Mouse (Mus musculus): ENCODE measurements around the gene Ehbp1.

Gene Ehbp1

DNA sequence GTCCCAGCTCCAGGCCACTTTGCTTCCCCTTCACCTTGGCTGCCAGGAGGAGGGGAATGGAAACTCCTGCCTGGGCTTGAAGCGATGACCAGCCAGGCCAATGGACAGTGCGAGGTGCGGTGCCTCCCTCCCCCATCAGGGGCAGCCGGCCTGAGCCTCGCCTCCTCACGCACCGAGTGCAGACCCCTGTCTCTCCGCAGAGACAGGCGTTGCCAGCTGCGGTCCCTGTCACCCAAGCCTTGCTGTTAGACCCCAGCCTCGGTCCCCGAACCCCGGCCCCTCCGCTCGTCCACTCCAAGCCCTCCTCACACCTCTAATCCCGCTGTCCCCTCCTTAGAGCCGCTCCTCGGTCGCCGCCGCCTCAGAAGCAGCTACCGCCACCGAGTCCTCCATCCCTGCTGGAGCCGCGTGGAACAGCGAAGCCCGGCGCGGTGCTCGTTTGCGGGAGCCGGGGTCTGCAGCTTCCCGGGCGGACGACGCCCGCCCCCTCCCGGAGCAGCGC, 55.7 kb downstream of the Ehbp1 start:
- DNase-seq (ENCODE audit: low read depth, low spot score) = peak; percentile 66

DNA sequence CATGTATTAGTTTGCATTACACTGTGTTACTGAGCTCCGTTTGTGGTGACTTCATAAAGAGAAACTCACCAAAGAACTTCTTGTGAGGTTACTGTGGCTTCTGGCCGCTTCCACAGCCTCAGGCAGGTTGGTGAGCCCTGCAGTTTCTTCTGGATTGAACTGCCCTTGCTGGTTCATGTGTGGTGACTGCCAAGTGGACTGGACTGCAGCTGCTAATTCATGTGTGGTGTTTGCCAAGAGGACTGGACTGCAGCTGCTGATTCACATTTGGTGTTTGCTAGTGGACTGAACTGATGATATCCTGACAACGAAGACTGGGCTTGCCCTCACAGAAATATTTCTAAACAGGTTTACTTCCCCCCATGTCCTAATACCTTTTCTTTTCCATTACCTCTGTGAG, 65.4 kb downstream of the Ehbp1 start:
- peak; percentile 4 for DNase-seq (ENCODE audit: low read depth, low spot score)

DNA sequence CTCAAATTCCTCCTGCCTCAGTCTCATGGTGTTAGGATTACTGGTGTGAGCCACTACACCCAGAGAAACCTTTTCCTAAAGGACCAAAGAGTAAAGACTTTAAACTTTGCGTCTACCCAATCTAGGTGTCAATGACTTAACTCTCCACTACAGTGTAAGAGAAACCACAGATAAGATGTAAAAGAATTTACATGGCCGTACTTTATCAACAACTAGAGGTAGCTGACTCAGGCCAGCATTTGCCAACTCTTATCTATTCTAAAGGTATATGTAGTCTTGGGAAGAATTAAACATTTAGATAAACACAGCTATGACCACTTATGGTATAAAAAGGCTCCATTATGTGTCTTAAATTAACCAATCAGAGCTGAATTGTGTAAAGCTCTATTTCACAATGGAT, 67.9 kb downstream of the Ehbp1 start:
- no peak for DNase-seq (ENCODE audit: low read depth, low spot score)

DNA sequence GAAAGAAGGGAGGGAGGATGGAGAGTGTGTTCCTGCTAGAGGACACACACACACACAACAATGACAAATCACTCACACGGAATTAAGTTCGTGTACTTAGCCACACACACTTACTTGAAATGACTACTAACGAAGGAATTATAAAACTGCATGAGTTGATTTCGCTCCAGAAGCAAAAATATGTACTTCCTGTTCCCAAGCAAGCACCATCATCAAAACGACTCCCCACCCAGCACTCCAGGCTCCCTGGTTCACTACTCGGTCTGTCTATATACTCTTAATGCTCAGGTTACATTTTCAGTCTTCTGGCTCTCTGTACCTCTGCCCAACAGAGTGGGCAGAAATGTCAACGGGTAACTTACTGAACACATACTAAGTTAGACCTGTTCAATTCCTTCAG, 68.7 kb downstream of the Ehbp1 start:
- DNase-seq (ENCODE audit: low read depth, low spot score) = no peak

DNA sequence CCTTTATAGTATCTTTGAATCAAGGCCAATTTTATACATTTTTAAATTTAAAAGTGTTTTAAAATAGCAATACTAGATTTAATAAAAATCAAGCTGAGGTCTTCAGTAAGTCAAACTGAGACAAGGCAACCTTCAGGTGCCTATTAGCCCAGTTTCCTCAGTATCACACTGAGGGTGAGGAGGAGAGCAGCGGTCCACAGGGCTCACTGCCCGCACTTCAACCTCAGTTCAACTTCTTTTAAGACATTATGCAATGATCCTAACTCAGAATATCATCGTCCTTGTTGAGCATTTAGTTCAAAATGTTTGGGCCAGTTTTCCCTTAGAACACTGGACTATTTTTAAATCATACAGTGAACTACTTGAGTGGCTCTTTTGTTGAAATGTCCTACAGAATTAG, 70.2 kb downstream of the Ehbp1 start:
- DNase-seq (ENCODE audit: low read depth, low spot score) = no peak

DNA sequence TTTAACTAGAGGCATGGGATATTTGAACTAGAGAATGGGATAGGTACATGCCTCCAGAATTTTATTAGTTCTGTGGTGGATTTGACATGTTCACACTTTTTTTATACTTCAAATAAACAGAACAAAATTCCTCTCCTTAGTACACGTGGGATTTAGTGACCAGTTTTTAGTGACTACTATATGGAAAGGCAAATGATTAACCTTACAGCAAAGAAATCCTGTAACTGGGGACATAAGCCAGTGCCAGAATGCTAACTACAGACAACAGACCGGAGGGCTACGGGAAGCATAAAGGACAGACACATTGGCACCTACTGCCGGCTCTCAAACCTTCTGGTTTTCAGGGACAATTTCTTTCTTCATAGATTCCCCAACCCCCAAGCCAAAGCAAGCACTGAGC, 72.4 kb downstream of the Ehbp1 start:
- DNase-seq (ENCODE audit: low read depth, low spot score) = no peak

DNA sequence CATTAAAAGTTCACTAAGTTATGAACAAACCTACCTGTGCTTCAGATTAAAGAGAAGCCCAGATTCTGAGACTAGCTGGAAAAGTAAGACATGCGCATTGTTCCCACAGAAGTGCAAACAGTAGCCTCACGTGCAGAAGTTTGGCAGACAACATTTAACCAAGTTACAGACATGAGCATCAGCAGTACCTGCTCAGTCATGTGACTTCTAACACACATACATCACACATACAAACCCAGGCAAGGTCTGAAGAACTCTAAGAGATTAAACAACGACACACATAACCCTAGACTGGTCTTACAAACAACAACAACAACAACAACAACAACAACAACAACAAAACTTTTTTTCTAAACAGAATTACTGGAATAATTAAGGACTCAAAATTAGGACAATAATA, 72.9 kb downstream of the Ehbp1 start:
- no peak for DNase-seq (ENCODE audit: low read depth, low spot score)

DNA sequence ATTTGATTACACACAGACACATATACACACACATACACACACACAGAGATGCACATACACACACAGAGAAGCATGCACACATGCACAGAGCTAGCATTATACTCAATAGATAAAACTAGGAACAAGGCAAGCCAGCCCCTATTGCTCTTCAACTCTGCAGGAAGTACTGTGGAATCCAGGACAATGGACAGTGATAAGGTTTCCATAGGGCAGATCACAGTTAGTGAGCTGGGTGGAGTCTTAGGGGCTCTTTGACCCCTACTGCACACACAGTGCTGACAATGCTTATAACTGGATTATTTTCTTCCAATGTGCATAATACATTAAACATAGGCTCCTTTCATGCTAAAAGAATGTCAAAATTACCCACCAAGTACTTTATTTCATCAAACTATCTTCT, 75.1 kb downstream of the Ehbp1 start:
- no peak for DNase-seq (ENCODE audit: low read depth, low spot score)

DNA sequence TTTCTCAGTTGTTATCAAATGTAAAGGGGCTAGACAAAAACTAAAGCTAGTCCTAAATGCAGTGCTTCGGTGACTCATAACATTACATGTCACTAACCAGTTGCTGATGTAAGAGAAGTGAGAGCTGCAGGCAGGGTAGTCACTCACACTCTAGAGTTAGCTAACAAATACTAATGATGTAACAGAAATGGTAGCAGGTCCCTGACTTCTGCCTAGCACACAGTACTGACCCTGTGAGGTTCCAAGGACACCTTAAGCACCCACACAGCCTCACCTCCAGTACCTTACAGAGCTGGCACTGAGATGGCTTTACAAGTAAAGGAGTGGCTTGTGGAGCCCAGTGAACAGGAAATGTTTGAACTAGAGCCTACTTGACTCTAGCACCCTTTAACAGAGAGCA, 86.7 kb downstream of the Ehbp1 start:
- peak; percentile 37 for DNase-seq (ENCODE audit: low read depth, low spot score)

DNA sequence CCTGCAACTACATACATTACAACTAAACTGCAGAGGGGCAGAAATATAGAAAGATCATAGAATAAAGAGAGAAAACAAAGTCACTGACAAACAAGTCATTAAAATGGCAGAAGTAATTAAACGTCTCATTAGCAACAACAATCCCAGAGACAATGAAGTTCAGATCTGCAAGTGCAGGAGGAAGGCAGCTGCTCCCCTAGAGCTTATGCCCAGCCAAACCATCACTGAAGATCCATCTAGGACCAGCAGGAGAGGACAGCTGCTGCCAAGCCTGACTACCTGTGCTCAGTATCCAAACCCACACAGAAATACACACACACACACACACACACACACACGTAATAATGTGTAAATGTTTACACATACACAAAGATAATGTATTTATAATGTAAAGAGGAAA, 92.7 kb downstream of the Ehbp1 start:
- no peak for DNase-seq (ENCODE audit: low read depth, low spot score)

DNA sequence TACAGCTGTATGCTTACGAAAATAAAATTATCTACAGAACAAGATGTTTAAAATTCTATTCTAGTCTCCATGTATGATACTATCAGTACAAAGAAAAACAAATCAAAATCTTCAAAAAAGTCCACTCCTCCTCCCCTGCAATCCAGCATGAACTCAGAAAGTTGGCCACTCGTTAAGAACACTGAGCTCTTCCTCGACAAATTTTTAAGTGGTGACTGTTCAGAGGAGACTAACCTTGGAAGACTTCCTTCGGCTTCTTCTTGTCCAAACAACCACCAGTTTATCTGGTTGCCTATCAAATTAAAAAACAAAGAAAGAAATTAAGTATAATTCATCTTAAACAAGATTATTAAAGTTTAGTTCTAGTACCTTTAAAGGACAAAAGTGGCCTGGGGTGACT, 94.4 kb downstream of the Ehbp1 start:
- DNase-seq (ENCODE audit: low read depth, low spot score) = peak; percentile 51

DNA sequence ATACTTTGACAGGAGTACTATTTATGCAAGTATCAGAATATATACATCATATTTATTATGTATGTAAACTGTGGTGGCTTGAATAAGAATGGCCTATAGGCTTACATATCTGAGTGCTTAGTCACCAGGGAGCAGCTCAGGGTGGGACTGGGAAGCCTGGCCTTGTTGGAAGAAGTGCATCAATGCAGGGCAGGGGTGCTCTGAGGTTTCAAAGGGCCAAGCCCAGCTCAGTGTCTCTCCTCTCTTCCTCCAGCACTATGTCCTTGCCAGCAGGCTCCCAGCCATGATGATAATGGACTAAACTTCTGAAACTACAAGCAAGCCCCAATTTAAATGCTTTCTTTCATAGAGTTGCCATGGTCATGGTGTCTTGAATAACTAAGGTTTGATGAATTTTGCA, 95.0 kb downstream of the Ehbp1 start:
- peak; percentile 62 for DNase-seq (ENCODE audit: low read depth, low spot score)

DNA sequence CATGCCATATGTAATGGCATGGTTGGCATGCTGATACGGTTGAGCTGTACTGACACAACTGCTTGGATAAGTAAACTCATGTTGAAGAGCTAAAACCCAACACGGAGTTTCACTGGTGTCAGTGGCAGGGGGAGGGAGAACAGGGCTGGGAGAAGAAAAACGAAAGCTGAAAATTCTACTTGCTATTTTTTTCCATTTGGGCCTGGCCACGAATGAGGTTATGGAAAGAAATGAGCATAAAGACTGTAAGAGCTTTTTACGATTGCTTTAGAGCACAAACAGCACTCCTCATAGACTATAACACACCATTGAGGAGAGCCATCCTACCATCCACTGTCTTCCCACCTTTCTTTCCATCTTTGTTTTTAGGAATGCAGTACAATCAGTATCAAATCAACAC, 106.5 kb downstream of the Ehbp1 start:
- no peak for DNase-seq (ENCODE audit: low read depth, low spot score)

DNA sequence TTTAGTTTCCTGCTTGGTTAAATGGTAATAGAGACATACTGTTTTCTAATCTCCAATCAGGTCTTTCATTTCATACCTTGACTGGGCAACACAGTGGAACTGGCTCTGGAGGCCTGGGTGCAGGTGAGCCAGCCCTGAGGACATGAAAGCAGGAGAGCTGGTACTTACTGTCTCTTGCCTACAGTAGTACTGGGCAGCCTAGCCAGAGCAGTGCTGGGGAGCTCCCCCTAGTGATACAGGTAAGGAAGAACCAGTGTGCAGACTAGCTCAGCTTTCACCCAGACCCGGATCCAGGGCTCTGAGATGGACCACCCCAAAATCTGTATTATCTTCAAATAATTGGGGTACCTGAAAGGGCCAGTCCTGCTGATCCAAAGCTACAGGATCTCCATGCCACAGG, 107.4 kb downstream of the Ehbp1 start:
- DNase-seq (ENCODE audit: low read depth, low spot score) = no peak

DNA sequence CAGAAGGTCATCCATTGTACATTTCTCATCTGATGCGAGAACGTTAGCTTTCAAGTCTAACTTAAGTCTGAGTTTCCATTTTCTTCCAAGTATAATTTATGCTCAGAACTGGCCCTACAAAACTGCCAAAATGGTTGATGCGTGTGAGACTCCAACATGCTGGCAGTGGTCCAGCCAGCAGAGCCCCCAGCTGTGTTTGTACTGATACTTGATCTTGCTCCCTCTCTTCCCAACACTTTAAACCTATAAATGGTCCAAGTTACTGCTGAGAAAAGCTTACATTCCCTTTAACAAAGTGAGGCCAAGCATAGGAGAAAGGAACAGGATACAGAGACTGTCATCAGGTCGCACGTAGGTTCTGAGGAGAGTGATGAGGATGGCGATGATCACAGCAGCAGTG, 111.2 kb downstream of the Ehbp1 start:
- no peak for DNase-seq (ENCODE audit: low read depth, low spot score)

DNA sequence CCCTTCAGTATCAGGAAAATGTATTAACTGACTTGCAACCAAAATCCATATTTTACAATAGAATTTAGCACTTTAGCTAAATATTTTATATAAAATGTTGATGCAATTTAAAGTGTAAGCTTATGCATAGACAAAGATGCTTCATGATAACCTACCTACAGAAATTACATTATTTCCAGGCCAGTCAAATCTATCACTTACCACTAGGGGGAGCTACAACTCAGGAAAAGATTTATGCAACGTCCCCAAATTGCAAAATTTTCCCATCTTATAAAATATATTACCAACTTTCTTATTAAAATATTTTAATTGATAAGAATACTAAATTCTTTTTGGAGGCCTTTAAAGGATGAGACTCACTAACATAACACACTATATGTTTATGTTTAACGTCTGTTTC, 116.5 kb downstream of the Ehbp1 start:
- DNase-seq (ENCODE audit: low read depth, low spot score) = peak; percentile 70

DNA sequence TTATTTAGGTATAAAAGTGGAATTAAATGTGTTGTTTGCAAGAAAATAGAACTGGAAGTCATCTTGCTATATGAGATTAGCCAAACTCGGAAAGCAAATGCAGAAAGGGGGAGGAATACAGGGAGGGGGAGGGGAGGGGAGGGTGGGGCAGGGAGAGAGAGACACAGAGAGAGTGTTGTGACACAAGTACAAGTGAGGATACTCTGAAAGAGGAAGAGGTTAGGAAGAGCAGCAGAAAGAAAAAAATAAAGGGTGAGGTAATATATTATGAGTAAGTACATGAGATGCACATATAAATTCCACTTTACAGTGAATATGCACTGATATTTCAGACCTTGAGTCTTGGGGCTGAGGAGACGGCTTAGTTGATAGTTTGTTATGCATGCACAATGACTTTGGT, 123.9 kb downstream of the Ehbp1 start:
- DNase-seq (ENCODE audit: low read depth, low spot score) = no peak

DNA sequence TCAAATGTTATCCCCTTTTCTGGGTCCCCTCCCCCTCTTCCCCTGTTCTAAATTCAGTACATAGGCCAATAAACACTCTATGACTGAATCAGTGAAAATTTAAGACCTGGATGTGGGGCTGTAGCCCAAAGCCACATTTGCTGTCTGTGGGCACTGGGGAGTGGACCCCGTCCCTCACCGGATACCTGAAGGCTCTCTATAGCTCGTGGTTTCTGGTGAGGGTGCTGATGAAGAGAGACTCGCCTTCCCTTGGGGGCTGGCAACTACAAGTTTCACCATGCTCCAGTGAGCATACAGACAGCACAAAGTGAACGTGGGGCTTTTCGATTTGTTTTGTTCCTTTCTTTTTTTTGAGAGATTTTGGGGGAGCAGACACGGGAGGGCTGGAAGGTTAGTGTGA, 125.2 kb downstream of the Ehbp1 start:
- no peak for DNase-seq (ENCODE audit: low read depth, low spot score)

DNA sequence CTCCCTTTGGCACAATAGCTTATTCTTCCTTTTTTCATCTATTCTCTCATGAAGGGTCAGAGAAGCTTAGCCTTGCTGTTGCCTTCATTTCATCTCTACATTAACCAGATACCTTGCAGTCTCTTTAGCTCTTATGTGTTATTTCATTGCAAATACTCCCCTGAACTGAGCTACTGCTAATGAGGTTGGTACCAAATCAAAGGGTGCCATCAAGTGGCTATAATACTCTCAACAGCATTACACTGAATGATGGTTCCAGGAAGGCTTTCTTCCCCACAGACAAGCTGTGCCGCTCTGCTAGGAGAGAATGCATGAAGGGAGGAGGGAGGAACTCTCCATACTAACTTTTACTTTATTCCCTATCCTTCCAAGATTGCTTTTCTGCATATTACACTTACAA, 135.5 kb downstream of the Ehbp1 start:
- DNase-seq (ENCODE audit: low read depth, low spot score) = peak; percentile 11

DNA sequence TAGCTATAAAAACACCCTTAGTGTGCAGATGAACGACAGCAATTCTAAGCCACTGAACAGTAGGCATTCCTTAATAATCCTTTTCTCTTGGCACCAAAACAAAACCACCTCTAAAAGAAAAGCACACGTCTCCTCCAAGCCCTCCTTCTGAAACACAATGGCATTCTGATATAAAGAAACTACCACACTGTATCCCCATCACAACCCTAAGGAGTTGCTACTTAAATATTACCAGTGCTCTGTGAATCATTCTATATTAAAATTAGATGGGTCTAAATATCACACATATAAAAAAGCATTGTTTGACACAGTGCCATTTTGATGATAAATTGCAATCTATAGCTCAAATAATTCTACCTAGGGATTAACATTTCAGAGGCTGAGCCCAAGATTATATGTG, 135.9 kb downstream of the Ehbp1 start:
- DNase-seq (ENCODE audit: low read depth, low spot score) = no peak

DNA sequence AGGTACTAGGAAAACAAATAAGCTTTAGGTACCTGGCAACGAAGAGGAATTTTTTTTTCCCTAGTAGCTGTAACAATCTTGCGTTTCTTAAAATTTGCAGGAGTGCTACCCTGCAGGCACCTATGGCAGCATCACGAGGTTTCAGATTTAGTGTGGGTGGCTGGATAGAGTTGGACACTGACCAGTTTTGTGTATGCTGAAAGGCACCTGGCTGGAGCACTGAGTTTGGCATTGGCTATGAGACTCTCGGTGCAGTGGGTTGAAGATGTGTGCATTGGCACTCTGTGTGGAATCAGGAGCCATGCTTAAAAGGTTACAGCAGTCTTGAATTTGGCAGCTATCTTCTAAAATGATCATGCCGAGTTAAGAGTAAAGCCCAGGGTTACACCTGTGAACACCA, 138.7 kb downstream of the Ehbp1 start:
- no peak for DNase-seq (ENCODE audit: low read depth, low spot score)

DNA sequence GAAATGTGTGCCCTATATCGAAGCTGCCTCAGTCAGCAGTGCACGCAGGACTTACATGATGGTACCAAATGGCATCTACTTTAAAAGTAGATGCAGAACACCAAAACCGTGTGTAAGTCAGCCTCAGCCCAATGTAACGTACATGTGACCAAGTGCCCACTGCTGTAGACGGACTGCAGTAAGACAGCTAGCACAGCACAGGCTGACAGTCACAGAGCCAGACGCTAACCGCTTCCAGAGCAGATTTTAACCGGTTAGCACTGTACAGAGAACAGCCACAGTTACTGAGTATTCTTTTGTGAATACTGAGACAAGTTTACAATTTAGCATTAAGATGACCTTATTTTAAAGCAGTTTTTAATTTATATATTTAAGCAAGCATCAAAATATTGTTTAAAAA, 141.0 kb downstream of the Ehbp1 start:
- no peak for DNase-seq (ENCODE audit: low read depth, low spot score)

DNA sequence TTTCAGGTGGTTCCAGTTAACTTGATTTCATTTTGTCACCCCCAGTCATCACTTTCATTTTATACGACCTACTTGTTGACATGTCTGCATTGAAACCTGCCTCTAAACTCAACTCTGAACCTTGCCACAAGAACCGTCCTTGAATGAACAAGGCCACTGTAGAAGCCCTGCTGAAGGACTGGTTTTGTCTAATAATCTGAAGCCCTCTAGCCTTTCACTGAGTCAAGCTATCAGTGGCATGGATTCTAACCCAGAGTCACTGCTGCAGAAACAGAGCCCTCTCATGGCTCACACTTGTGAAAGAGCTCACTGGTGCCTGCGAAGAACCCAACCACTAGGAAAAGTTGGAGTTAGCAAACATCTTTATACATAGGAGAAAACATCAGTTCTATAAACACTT, 142.2 kb downstream of the Ehbp1 start:
- no peak for DNase-seq (ENCODE audit: low read depth, low spot score)

DNA sequence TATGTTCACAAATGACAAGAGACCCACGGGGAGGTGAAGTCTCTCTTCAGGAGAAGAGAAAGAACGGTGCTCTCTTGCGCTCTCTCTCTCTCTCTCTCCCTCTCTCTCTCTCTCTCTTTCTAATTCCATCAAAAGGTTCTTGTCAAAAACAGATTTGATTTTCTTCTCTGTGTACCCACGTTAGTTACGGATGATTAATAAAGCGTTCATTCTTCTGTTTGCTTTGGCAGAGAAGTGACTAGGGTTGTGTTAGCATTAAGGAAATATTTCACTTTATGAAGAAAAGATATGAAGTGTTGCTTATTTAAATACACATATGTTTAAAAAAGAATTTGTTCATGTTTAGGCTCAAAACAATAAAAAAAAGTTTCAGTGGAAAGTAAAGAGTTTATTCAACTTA, 143.7 kb downstream of the Ehbp1 start:
- no peak for DNase-seq (ENCODE audit: low read depth, low spot score)

DNA sequence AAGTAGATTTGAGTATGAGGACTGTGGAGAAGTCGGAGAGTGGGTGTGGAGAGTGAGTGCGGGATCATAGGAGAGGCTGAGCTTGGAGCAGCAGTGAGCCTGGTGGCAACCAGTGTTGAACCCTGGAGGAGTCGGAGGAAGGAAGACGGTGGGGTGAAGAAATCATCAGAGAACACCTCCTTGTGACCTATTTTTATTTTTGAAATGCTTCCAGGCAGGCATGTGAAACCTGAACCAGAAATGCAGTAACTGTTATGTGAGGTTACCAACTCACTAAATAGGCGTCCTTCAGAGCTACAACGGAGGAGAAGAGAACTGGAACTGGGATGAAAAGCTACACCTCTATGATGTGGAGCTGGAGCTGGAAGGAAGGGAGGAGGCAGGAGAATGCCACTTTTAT, 144.2 kb downstream of the Ehbp1 start:
- DNase-seq (ENCODE audit: low read depth, low spot score) = no peak

Measured in 3T3-L1 (cell line).